In genomic region chr7:82808257-82808656, GRCm38 (mm10) we compare ENCODE assay signal across 16 mouse cellular contexts. TPM values are rescaled to one million over a fixed set of nuclear protein-coding genes. Genes with fewer than 3 reads are reported as not detected.
DNase-seq lines count a peak whose midpoint lies in the region; ATAC-seq lines count a peak whose summit lies in the region.
"Had no signal": no experiment of that assay in that cellular context is flagged by ENCODE, and none has a peak within 500 bp of the region (broad histone marks: within the 10 kb centered on the region; RNA-seq: fewer than 3 reads in every experiment).

No protein-coding gene starts in this region.

- no peak overlapping the region for H3K27ac ChIP-seq in kidney, embryonic 16.5 days (ENCODE audit: low read length)
- H3K27ac ChIP-seq: embryonic facial prominence, embryonic 13.5 days; hindbrain, embryonic 13.5 days; left cerebral cortex, adult 2 months; liver, embryonic 12.5 days had no signal

- no peaks in the 10 kb centered on the region for H3K36me3 ChIP-seq in kidney, embryonic 16.5 days (ENCODE audit: insufficient read depth, low read length)
- H3K36me3 ChIP-seq: embryonic facial prominence, embryonic 13.5 days; hindbrain, embryonic 13.5 days; liver, embryonic 12.5 days had no signal

- no peaks in the 10 kb centered on the region for H3K9me3 ChIP-seq in kidney, embryonic 16.5 days (ENCODE audit: low read length)
- H3K9me3 ChIP-seq: embryonic facial prominence, embryonic 13.5 days; hindbrain, embryonic 13.5 days; liver, embryonic 12.5 days had no signal

- no peak overlapping the region for H3K9ac ChIP-seq in kidney, embryonic 16.5 days (replicated peaks; ENCODE audit: low read length)
- H3K9ac ChIP-seq: embryonic facial prominence, embryonic 13.5 days; hindbrain, embryonic 13.5 days; liver, embryonic 12.5 days had no signal

- H3K4me3 ChIP-seq in kidney, embryonic 16.5 days (ENCODE audit: low read length) = no peak overlapping the region
- H3K4me3 ChIP-seq: embryonic facial prominence, embryonic 13.5 days; hindbrain, embryonic 13.5 days; left cerebral cortex, adult 2 months; liver, embryonic 12.5 days had no signal

- 73% methylated on average over 4 of the region's 4 CpGs for WGBS in kidney, embryonic 16.5 days

- H3K4me2 ChIP-seq in kidney, embryonic 16.5 days (replicated peaks; ENCODE audit: low read depth, low read length) = no peak overlapping the region
- H3K4me2 ChIP-seq: embryonic facial prominence, embryonic 13.5 days; hindbrain, embryonic 13.5 days; liver, embryonic 12.5 days had no signal

- H3K27me3 ChIP-seq in kidney, embryonic 16.5 days (ENCODE audit: insufficient read depth, low read length) = no peaks in the 10 kb centered on the region
- H3K27me3 ChIP-seq: embryonic facial prominence, embryonic 13.5 days; hindbrain, embryonic 13.5 days; liver, embryonic 12.5 days; Patski had no signal

- peaks cover 3% of the 10 kb centered on the region for H3K4me1 ChIP-seq in kidney, embryonic 16.5 days (ENCODE audit: insufficient read depth, low read length)
- H3K4me1 ChIP-seq: liver, embryonic 12.5 days had no signal

- ATAC-seq in kidney, embryonic 16.5 days (ENCODE audit: low FRiP score, low TSS enrichment) = no peak
- ATAC-seq: CD4-positive, CD25-positive, alpha-beta regulatory T cell, adult 4 months; forebrain, embryonic 16.5 days; liver, embryonic 12.5 days; Patski had no signal

- peak; percentile 2 for DNase-seq in gastrocnemius, adult 18-20 months (ENCODE audit: low spot score)
- no peak for DNase-seq in gastrocnemius, postnatal 10 days
- peak; percentile 20 to 25 for DNase-seq in kidney, postnatal 36 days
- peak; percentile 10 for DNase-seq in urinary bladder, postnatal 14 days (ENCODE audit: low spot score)
- DNase-seq in urinary bladder, adult 2 months (ENCODE audit: low spot score) = no peak
- DNase-seq in T-cell, adult 2 months (ENCODE audit: low spot score) = no peak
- DNase-seq: cerebellum, adult 8-10 months; thymus, postnatal 14 days had no signal

RNA-seq across cellular contexts. Expression of gene Mex3b, which starts 58.9 kb away (rescaled TPM):
- under 1 TPM; 0.25 to 0.52 TPM for total RNA-seq in gastrocnemius, adult 18-20 months (2021)
- 1 to 10 TPM; 6.2 to 9.7 TPM for total RNA-seq in gastrocnemius, postnatal 10 days (2021)
- polyA plus RNA-seq in kidney, embryonic 16.5 days (2015; fragmentation: Nextera tagmentation; extraction: Ambion mirVana) = 9.9 and 10.5 TPM in 2 replicates
- polyA plus RNA-seq in urinary bladder, adult 2 months (2012; rRNA removed) = 1.8 and 1.9 TPM in 2 replicates

Comparison
In these comparisons a context has a peak if more than half of its experiments do, and no peak if none do; other contexts are left out.
1. DNase-seq: peak in gastrocnemius, adult 18-20 months (single experiment), kidney, postnatal 36 days (2 of 2) and urinary bladder, postnatal 14 days (single experiment); none in gastrocnemius, postnatal 10 days (single experiment), urinary bladder, adult 2 months (single experiment) and T-cell, adult 2 months (single experiment).
2. RNA of gene Mex3b, which starts 58.9 kb away (total RNA-seq): 6.2 to 9.7 TPM in gastrocnemius, postnatal 10 days; 0.25 to 0.52 TPM in gastrocnemius, adult 18-20 months; every median in the first group is over 4 times any median in the second.